Mouse (Mus musculus) liver, adult 2 months (tissue): ENCODE measurements around the gene Atp1b2.

Source experiments
- CTCF ChIP-seq: fragments of 200-500 bp; IDR thresholded peaks from 2 replicates; pipeline ENCODE4 v1.5.1; 2011; ENCODE audit warnings: low read depth, low read length, control low read depth
- POLR2A ChIP-seq: fragments of 200-500 bp; IDR thresholded peaks from 2 replicates; pipeline ENCODE4 v1.6.1; 2011; ENCODE audit warnings: low read length, control low read depth; ENCODE audit not compliant: insufficient read depth; ENCODE audit errors: extremely low read depth

GRCm38 (mm10) chr11:69594853-69595252 lies 10.9 kb downstream of the Atp1b2 start:
- TF ChIP-seq CTCF = no peak
- no peak for TF ChIP-seq POLR2A
